Comparison of ENCODE assay signal across 9 mouse cellular contexts in genomic region chr9:65214425-65214777, GRCm38 (mm10). TPM values are rescaled to one million over a fixed set of nuclear protein-coding genes. Genes with fewer than 3 reads are reported as not detected.
DNase-seq lines count a peak whose midpoint lies in the region; ATAC-seq and TF ChIP-seq lines count a peak whose summit lies in the region.
"Had no signal": no experiment of that assay in that cellular context is flagged by ENCODE, and none has a peak within 500 bp of the region (broad histone marks: within the 10 kb centered on the region; RNA-seq: fewer than 3 reads in every experiment).

No protein-coding gene starts in this region.

- peak overlapping the region; percentile 84 for H3K4me2 ChIP-seq in forebrain, embryonic 12.5 days
- peak overlapping the region; percentile 85 for H3K4me2 ChIP-seq in intestine, postnatal 0 days (replicated peaks; ENCODE audit: low read depth)

- no peak for ATAC-seq in forebrain, embryonic 12.5 days (ENCODE audit: low FRiP score)
- ATAC-seq in intestine, postnatal 0 days = peak; percentile 54

- no peak for TF ChIP-seq POLR2A in heart, adult 2 months (IDR thresholded peaks at IDR 0.05; ENCODE audit: insufficient read depth, low read depth, low read length)

- peak overlapping the region; percentile 86 for H3K9ac ChIP-seq in heart, adult 2 months (ENCODE audit: low read depth, low read length)
- peak overlapping the region; percentile 82; the same call in 1 of the 2 replicates for H3K9ac ChIP-seq in forebrain, embryonic 12.5 days
- H3K9ac ChIP-seq in intestine, postnatal 0 days (ENCODE audit: low read depth, low read length) = peak overlapping the region; percentile 80

- no peaks in the 10 kb centered on the region for H3K9me3 ChIP-seq in forebrain, embryonic 12.5 days
- H3K9me3 ChIP-seq in intestine, postnatal 0 days (ENCODE audit: control insufficient read depth) = no peaks in the 10 kb centered on the region

- H3K27ac ChIP-seq in heart, adult 2 months = peak overlapping the region; percentile 89
- H3K27ac ChIP-seq in forebrain, embryonic 12.5 days = peak overlapping the region; percentile 85
- peak overlapping the region; percentile 99 for H3K27ac ChIP-seq in intestine, postnatal 0 days (ENCODE audit: low read depth, low read length)

- intact Hi-C loops in heart, adult 2 months (cut with DNase I) = loop anchor here (2.0 kb wide), 1 partner anchor 20 kb away; the partner anchor contains the start of gene Parp16
- intact Hi-C loops in left cerebral cortex, postnatal 4 days (cut with DNase I) = no loop called here

- H3K79me2 ChIP-seq in heart, adult 2 months (replicated peaks; ENCODE audit: control insufficient read depth, insufficient read depth, low read length) = no peaks in the 10 kb centered on the region

- WGBS in heart, adult 2 months = 13% methylated on average over 10 of the region's 10 CpGs
- WGBS in forebrain, embryonic 12.5 days = 18% methylated on average over 10 of the region's 10 CpGs
- 13% methylated on average over 10 of the region's 10 CpGs for WGBS in intestine, postnatal 0 days

- peak overlapping the region; percentile 74 for H3K4me3 ChIP-seq in heart, adult 2 months
- H3K4me3 ChIP-seq in forebrain, embryonic 12.5 days (replicated peaks) = peak overlapping the region; percentile 68
- H3K4me3 ChIP-seq in intestine, postnatal 0 days (ENCODE audit: low read depth, low read length) = peak overlapping the region; percentile 66

- no peak for TF ChIP-seq CTCF in heart, adult 2 months (IDR thresholded peaks at IDR 0.05)
- no peak for TF ChIP-seq CTCF in intestine, postnatal 0 days (IDR thresholded peaks at IDR 0.05; ENCODE audit: low read depth)

- peaks cover 3% of the 10 kb centered on the region; the same call in 1 of the 2 replicates for H3K36me3 ChIP-seq in heart, adult 2 months (ENCODE audit: control insufficient read depth, insufficient read depth, low read length)
- H3K36me3 ChIP-seq in forebrain, embryonic 12.5 days (replicated peaks) = no peaks in the 10 kb centered on the region
- no peaks in the 10 kb centered on the region for H3K36me3 ChIP-seq in intestine, postnatal 0 days (ENCODE audit: control insufficient read depth, insufficient read depth)

- TF ChIP-seq EP300 in heart, adult 2 months (IDR thresholded peaks at IDR 0.05; ENCODE audit: insufficient read depth, low read depth, low read length) = peak; percentile 52; the same call in 1 of the 2 replicates

- H3K27me3 ChIP-seq in heart, adult 2 months (ENCODE audit: control insufficient read depth, insufficient read depth, low read length) = no peaks in the 10 kb centered on the region
- H3K27me3 ChIP-seq in forebrain, embryonic 12.5 days = no peaks in the 10 kb centered on the region
- no peaks in the 10 kb centered on the region for H3K27me3 ChIP-seq in intestine, postnatal 0 days (replicated peaks; ENCODE audit: control insufficient read depth, insufficient read depth, low read length)

- peaks cover 13% of the 10 kb centered on the region for H3K4me1 ChIP-seq in heart, adult 2 months (ENCODE audit: control insufficient read depth, insufficient read depth, low read length)
- H3K4me1 ChIP-seq in forebrain, embryonic 12.5 days = peaks cover 16% of the 10 kb centered on the region
- 0 out of 2 replicates have a peak, but pooled peaks cover 5% of the 10 kb centered on the region for H3K4me1 ChIP-seq in intestine, postnatal 0 days (replicated peaks; ENCODE audit: control insufficient read depth, insufficient read depth, low read length)

- no peak for DNase-seq in heart, adult 2 months
- no peak for DNase-seq in heart, adult 11 months
- DNase-seq in lung, postnatal 10 days = peak; percentile 70
- DNase-seq in right cerebral cortex, postnatal 14 days = no peak
- DNase-seq in left cerebral cortex, postnatal 4 days = no peak
- DNase-seq in natural killer cell, adult 2 months (ENCODE audit: low spot score in 2 of 2) = no peak

RNA-seq across cellular contexts. Expression of gene Parp16, which starts 19.2 kb away (rescaled TPM):
- total RNA-seq in heart, adult 2 months (2021) = 1 to 10 TPM; 2.6 to 3.1 TPM
- polyA plus RNA-seq in heart, adult 2 months (2012; rRNA removed) = 3.7 and 4.8 TPM in 2 replicates
- 5.7 and 5.9 TPM in 2 replicates for polyA plus RNA-seq in forebrain, embryonic 12.5 days (2016; fragmentation: Nextera tagmentation; extraction: Ambion mirVana)
- polyA plus RNA-seq in intestine, postnatal 0 days (2015; fragmentation: Nextera tagmentation; extraction: Ambion mirVana) = 9.9 and 10.5 TPM in 2 replicates
- total RNA-seq in left cerebral cortex, postnatal 4 days (2021) = 1 to 10 TPM; 5.8 to 6.9 TPM

RNA-seq across cellular contexts. Expression of gene Cilp, which starts 50.6 kb away (rescaled TPM):
- total RNA-seq in heart, adult 2 months (2021) = 1 to 10 TPM; 3.0 to 4.8 TPM
- polyA plus RNA-seq in heart, adult 2 months (2012; rRNA removed) = 4.8 and 10.1 TPM in 2 replicates
- 0.65 and 0.68 TPM in 2 replicates for polyA plus RNA-seq in forebrain, embryonic 12.5 days (2016; fragmentation: Nextera tagmentation; extraction: Ambion mirVana)
- polyA plus RNA-seq in intestine, postnatal 0 days (2015; fragmentation: Nextera tagmentation; extraction: Ambion mirVana) = 0.43 TPM in 2 replicates
- total RNA-seq in left cerebral cortex, postnatal 4 days (2021) = not detected
- total RNA-seq: hematopoietic stem cell, adult 5-6 weeks had no signal
